Mouse (Mus musculus): ENCODE results near the gene Gm38431.

The Gm38431 gene

DNA sequence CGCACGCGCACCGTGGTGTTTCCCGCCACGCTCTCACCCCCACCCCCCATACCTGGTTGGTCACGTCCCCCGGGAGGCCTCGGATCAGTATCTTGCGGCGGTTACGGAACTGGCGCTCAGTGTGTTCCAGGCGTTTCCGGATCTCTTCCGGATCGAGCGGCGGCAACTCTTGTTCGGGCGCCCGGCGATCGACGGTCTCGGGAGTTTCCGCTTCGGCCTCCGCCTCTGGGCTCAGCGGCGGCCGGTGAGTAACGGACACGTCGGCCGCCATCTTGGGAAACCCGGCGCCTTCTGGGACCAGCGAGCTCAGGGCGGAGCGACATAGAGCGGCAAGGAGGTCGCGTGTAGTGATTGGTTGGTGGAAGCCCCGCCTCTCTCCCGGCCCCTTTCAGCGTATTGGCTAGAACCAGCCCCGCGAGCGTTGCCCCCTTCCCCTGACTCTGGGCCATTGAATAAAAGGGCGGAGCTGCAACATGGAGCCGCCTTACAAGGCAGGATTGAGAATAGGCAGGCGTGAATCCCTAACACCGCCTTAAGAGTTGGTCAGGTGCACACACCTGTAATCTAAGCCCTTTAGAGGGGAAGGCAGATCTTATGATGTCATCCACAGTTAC is at the start of gene Gm38431, which contains the start of gene Raver1:
Gene Gm38431 (minus strand): TSS at position 291 of the 614 bp plus-strand sequence.
Gene Raver1 (minus strand): TSS at position 302 of the 614 bp plus-strand sequence.
- in situ Hi-C loops (cut with MboI; ENCODE audit: low sequenced_read_pairs), result no loop called here

DNA sequence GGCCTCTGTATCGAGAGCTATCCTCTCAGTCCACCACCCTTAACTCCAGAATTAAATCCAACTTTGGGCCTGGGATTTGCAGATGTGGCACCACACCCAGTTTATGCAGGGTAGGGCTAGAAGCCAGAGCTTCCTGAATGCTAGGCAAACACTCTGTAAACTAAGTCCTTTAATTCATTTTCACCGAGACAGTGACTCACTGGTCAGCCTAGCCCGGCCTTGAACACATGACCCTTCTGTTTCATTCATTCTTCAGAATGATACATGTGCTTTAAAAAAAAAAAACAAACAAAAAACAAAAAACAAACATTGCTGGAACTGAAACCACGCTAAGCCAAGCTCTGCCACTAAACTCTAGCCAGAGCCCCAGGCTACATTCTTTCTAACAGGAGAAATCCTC is 46.6 kb upstream of the Gm38431 start:
- in situ Hi-C loops (cut with MboI; ENCODE audit: low sequenced_read_pairs), result no loop called here

DNA sequence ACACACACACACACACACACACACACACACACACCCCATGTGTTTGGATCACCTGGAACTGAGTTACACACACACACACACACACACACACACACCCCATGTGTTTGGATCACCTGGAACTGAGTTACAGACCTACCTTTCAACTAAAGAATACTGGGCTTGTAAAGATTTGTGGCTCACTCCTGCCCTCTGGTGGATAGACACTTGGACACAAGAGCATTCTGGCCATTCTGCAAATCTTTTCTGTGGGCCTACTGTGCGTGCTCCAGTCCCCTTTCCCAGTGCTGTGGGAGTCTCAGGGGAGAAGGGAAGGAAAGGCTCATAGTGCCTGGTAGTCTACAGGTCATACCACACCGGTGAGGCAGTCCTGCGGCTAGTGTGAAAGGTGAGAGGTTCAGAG is 45.4 kb upstream of the Gm38431 start:
- in situ Hi-C loops (cut with MboI; ENCODE audit: low sequenced_read_pairs), result no loop called here

DNA sequence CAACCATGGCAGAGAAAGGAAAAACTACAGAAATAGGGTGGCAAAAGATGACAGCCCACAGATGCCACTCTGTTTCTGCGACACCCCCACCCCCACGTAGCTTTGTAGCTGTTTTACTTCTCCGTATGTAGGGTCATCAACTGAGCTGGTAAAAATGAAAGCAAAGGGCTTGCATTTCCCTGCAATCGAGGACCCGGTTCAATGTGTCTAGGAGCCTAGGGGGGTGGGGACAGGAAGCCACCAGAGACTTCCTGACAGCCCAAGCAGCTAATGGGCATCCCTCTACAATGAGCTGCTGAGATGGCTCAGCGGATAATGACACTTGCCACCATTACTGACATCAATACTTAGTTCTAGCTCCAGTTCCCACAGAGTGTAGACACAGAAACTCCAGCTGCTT is 44.6 kb upstream of the Gm38431 start:
- in situ Hi-C loops (cut with MboI; ENCODE audit: low sequenced_read_pairs), result no loop called here

DNA sequence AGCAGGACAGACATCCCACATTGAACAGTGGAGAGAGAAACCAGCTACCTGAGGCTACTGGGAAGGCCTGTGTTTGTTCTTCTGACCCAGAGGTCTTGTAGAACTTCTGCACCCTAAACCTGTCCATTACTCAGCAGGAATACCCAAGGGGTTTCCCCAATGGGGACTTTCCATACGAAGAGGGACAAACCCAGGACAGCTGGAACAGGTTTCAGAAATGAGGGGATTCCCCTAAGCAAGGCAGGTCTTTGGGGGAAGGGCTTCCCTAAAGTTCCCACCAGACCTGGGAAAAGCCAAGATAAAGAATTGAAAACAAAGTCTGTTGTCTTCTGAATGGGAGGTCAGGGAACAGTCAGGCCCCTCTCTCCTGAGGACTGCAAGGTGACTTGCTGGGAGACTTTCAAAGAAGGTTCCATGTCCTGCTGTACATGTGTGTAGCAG is 44.2 kb upstream of the Gm38431 start:
- in situ Hi-C loops (cut with MboI; ENCODE audit: low sequenced_read_pairs), result no loop called here

DNA sequence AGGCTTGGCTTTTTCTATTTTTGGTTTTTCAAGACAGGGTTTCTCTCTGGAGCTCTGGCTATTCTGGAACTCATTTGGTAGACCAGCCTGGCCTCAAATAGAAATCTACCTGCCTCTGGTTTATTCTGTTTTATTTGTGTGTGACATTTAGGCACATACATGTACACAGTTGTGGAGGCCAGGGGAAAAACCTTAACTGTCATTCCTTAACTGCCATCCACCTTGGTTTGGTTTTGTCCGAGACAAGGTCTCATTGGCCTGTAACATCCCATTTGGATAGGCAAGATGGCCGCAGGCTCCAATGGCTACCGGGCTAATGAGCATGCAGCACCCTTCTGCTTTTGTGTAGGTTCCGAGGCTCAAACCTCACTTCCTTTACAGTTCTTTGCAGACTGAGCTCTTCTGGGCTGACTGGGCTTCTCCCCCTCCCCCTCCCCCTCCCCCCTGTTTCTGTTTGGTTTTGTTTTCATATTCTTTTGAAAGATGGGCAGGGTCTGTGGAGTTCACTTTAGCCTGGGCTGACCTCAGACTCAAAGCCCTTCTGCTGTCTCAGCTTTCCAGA is 43.6 kb upstream of the Gm38431 start:
- in situ Hi-C loops (cut with MboI; ENCODE audit: low sequenced_read_pairs), result no loop called here

DNA sequence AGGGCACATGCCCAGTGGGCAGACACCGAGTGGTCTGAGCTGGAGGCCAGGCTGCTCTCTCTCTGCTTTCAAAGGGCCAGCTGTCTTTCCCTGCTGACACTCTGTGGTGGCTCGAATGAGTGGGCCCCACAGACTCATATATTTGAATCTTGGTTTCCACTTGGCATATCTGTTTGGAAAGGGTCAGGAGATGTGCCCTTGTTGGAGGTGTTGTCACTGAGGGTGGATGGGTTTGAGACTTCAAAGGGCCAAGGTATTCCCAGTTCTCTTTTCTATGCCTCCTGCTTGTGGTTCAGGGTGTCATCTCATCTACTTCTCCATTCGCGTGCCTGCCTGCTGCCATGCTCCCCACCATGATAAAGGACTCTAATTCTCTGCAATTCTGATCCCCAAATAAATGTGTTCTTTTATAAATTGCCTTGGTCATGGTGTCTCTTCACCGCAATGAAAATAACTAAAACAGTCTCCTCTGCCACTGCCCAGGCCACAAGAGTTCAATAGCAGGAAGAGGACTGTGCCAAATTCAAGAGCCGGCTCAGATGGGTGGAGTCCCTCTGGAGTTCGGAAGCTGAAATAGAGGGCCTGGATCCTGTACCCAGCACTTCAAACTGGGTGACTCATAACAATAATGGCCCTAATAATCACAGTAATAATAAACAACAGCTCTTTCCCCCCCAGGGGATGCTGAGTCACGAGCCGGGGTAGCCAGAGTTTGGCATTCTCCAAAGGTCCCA is 43.0 kb upstream of the Gm38431 start:
- in situ Hi-C loops (cut with MboI; ENCODE audit: low sequenced_read_pairs), result no loop called here

DNA sequence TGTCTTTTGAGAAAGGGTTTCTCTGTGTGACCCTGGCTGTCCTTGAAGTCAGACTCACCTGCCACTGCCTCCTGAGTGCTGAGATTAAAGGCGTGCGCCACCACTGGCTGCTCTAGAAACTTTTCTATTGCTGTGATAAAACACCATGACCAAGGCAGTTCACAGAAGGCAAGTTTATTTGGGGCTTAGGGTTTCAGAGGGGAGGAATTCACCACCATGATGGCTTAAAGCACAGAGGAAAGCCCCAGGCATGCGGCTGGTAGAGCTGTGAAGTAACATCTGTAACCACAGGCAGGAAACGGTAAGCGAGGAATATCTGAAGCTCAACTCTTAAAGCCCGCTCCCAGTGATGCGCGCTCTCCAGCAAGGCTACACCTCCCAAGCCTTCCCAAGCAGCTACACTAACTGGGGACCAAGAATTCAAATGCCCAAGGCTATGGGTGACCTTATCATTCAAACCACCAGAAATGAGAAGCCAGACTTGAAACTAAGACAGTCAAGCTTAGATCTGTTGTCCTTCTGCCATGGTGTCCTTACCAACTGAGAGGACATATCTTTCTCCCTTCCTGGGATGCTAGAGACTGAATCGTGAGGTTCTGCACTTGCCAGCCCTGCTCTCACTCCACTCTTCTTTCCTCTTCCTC is 41.4 kb upstream of the Gm38431 start:
- in situ Hi-C loops (cut with MboI; ENCODE audit: low sequenced_read_pairs), result no loop called here

DNA sequence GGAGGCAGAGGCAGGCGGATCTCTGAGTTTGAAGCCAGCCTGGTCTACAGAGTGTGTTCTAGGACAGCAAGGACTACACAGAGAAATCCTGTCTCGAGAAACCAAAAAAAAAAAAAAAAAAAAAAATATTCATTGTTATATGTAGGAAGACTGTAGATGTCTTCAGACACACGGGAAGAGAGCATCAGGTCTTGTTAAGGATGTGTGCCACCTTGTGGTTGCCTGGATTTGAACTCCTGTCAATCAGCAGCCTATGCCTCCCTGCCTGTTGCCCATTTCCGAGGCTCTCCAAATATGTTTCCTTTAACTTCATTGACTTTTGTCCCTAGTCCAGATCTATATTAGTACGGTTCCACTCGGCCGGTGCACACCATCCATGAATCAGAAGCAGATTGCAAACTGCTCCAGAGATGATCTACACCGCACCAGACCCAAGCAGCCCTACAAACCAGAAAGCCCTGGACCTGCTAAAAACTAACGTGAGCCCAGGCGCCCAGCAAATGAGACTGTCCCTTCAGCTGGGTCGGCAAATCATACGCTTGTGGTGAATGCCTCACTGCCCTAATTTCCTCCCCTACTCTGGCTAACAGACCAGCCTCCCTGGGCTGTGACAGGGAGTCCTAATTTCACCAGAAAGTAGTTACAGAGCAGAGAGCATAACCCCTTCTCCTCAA is 40.4 kb upstream of the Gm38431 start:
- in situ Hi-C loops (cut with MboI; ENCODE audit: low sequenced_read_pairs), result no loop called here

DNA sequence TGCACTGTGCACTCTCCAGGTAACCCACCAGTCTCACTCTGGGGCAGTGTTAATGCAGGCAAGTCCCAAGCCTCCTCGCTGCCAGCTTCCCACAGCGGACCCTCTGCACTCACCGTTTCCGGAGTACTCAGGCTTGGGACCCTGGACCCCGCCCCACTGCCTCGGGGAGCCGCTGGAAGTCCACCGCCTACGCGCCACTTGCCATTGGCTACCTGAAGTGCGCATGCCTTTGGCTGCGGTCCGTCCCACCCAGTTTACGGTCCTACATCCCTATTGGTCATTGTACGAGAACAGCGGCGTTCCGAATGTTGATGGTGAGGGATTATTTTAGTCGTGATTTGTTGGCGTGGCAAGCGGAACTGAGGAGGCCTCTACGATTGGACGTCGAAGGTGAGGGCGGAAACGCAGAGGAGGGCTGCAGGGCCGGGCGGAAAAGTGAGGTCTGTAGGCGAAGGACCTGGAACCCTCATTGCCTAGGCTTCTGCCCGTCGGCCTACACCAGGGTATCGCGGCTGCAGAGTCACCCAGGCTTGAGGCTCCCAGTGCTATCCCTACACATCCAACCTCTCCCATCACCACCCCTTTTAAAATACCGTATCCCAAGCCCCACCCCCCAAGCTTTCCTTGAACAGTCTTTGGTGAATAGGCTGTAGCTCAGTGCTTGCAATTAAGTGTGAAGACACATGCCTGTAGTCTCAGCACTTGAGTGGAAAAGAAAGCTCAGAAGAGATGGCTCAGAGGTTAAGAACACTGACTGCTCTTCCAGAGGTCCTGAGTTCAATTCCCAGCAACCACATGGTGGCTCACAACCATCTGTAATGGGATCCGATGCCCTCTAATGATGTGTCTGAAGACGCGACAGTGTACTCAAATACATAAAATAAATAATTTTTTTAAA is 39.5 kb upstream of the Gm38431 start, which contains the start of gene Tyk2:
Gene Tyk2 (minus strand): TSS at position 185 of the 898 bp plus-strand sequence.
- in situ Hi-C loops (cut with MboI; ENCODE audit: low sequenced_read_pairs), result no loop called here

DNA sequence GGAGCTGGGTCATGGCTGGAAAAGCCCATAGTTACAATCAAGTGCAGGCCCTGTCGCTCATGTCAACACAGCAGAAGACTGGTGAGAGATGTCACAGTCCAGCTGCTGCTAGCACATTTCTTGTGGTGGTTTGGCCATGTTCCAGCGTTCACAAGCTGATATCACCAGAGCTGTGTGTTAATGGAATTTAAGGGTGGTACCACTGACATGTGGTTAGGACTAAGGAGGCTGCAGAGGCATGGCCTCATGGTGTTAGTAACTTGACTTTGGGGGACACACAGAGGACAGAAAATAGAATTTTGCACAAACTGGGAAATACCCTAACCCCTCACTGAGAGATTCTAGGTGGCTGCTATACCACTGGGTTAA is 34.4 kb upstream of the Gm38431 start:
- in situ Hi-C loops (cut with MboI; ENCODE audit: low sequenced_read_pairs), result no loop called here

DNA sequence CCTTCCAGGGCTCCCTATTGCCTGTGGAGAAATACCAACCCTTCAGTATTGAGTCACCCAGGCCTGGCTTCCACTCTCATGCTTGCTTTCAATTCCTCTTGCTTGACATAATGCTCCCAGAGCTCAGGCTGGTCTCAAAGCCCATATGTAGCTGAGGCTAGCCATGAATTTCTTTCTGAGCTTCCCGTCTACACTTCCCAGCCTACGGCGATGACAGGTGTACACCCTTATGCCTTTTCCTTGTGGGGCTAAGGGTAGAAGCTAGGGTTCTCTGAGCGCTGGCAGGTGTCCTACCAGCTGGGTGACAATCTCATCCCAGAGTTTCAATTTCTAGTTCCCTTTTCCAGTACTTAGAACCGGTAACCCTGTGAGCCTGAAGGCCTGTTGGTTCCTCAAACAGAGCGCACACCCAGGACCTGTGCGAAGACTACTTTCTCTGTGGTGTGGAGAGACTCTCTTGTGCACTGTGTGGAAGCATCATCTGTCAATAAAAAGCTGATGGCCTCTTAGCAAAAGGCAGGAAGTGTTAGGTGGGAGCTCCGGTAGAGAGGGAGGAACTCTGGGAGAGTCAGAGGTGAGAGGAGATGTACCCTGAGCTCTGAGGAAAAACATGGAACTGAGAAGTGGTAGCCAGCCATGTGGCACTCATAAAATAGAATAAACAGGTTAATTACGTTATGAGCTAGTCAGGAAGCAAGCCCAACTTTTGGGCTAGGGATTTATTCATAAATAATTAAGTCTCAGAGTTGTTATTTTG is 33.9 kb upstream of the Gm38431 start:
- in situ Hi-C loops (cut with MboI; ENCODE audit: low sequenced_read_pairs), result no loop called here

DNA sequence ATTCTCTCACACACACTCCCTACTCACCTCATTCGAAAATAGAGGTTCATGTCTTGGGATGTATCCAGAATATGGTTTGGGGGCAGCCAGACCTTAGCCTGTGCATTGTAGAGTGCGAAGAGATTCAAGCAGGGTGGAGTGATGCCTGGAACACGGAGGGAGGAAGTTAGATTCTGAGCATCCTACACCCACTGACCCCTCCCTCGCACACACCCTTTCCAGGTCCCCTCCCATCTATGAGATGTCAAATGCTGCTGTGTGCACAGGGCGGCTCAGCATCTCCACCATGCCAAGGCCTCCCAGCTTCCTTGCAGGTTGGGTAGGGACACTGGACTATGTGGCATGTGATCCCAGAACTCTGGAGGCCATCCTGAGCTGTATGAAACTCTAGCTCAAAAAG is 33.0 kb upstream of the Gm38431 start:
- in situ Hi-C loops (cut with MboI; ENCODE audit: low sequenced_read_pairs), result no loop called here

DNA sequence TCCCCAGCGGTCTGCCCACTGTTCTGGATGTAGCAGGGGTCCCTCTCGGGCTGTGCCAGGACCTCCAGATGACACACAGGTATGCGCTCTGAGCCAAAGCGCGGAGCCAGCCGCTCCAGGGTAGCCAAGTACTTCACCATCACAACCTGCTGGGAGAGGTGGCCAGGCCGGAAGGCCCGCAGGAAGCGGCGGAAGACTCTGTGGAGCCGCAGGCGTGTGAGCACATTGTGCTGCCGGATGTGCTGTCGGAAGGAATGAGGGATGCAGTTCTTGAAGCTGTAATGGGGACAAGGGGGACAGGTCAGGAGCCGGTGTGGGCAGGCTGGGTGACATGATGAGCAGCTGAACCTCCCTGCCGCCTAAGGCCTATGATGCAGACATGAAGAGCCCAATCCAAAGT is 29.7 kb upstream of the Gm38431 start:
- in situ Hi-C loops (cut with MboI; ENCODE audit: low sequenced_read_pairs), result no loop called here

DNA sequence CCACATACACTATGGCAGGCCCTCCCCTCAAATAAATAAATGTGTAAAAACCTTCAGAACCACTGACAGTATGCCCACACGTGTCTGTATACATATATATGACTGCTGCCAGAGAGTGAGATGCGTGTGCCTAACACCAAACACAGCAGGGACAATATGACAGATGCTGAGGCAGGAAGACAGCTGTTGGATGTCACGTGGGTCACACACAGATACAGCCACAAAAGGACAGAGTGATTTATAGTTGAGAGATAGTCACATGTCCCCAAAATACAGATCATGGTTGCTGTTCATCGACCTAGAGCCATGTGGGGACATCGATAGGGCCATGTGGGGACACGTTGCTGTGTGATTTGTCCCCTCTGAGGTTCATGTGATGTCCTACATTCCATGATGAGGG is 25.3 kb upstream of the Gm38431 start:
- in situ Hi-C loops (cut with MboI; ENCODE audit: low sequenced_read_pairs), result no loop called here

DNA sequence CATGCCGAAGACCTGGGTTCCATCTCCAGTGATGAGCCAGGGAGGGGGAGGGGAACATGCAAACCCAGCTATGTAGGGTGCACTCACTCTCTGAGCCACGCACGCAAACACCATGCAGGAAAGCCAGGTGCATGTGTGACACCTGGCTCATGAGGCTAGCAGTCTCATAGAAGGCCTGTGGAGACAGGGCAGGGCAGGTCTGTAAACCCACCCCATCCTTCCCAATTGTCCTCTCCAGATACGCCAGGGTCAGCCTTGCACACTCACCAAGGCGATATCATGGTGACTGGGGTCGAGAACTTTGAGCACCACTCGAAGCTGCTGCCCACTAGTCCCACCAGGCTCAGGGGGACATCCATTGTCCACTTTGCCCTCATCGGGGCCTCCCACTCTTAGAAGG is 23.3 kb upstream of the Gm38431 start:
- in situ Hi-C loops (cut with MboI; ENCODE audit: low sequenced_read_pairs), result no loop called here

DNA sequence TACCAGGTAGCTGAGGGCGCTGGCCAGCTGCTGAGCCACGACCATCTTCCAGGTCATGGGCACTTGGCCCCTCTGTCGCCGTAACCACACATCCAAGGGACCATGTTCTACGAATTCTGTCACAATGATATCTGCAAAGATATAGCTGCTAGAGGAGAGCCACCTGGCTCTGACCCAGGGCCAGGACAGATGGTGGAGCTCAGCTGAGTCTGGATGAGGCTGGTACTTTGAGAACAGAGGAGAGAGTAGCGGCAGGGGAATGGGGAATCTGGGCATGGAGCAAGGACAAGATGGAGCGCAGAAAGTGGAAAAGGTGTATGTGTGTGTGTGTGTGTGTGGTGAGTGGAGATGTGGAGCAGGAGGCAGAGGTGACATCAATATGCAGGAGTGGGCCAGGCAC is 22.4 kb upstream of the Gm38431 start:
- in situ Hi-C loops (cut with MboI; ENCODE audit: low sequenced_read_pairs), result no loop called here

DNA sequence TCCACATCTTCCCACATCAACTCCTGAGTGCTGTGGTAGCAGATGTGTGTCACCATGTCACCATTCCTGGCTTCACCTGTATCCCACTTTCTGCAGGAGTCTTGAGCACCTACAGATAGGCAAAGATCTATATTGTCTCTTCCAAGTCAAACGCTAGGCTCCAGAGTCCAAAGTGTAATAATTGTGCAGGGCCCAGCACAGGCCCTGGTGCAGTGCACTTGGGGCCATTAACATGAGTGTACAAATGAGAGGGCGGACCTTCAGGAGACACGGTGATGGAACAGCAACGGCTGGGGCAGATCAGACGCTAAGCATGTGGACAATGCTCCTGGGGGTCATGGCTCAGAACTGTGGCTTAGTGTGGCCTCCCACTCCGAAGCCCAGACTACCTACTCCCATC is 22.0 kb upstream of the Gm38431 start:
- in situ Hi-C loops (cut with MboI; ENCODE audit: low sequenced_read_pairs), result no loop called here

DNA sequence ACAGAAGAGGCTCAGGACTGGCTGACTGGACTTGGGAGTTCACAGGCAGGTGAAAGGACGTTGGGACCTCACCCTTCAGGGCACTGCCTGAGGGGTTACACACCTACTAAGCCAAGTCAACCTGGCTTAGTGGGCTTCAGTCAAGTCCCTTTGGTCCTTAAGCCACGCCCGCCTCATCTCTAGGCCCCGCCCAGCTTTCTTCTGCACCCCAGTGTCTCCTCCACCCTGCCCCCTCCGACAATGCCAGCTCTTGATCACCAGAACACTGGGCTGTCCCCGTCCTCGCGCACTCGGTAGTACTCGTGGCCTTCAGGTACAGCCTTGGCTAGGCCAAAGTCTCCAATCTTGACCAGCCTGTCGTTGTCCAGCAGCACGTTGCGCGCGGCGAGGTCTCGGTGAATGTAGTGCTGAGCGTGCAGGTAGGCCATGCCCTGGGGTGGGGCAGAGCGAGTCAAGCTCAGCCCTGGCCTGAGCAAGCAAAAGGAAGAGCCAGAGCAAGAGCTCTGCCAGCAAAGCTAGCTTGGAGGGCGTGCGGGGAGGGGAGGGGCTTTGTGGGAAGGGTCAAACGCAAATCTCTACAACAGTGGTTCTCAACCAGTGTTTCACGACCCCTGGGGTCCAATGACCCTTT is 15.9 kb upstream of the Gm38431 start:
- in situ Hi-C loops (cut with MboI; ENCODE audit: low sequenced_read_pairs), result no loop called here

Data from CH12F3 (cell line).